ENCODE assay signal across 8 mouse cellular contexts in genomic region chr10:128890383-128891295, GRCm38 (mm10). TPM values are rescaled to one million over a fixed set of nuclear protein-coding genes. Genes with fewer than 3 reads are reported as not detected.
DNase-seq lines count a peak whose midpoint lies in the region; ATAC-seq and TF ChIP-seq lines count a peak whose summit lies in the region.

No protein-coding gene starts in this region.

- no peaks in the 10 kb centered on the region for H3K27me3 ChIP-seq in cerebellum, adult 2 months (ENCODE audit: control insufficient read depth, insufficient read depth, low read length)
- peaks cover 28% of the 10 kb centered on the region for H3K27me3 ChIP-seq in forebrain, embryonic 10.5 days (ENCODE audit: poor library complexity, severe bottlenecking)
- H3K27me3 ChIP-seq in limb, embryonic 12.5 days: no peaks in the 10 kb centered on the region; the same call in 1 of the 2 replicates
- H3K27me3 ChIP-seq in neural tube, embryonic 14.5 days (ENCODE audit: control insufficient read depth, insufficient read depth, low read length): no peaks in the 10 kb centered on the region

- H3K36me3 ChIP-seq in forebrain, embryonic 10.5 days (replicated peaks): peaks cover 25% of the 10 kb centered on the region
- H3K36me3 ChIP-seq in limb, embryonic 12.5 days: peaks cover 26% of the 10 kb centered on the region
- peaks cover 11% of the 10 kb centered on the region; the same call in 1 of the 2 replicates for H3K36me3 ChIP-seq in neural tube, embryonic 14.5 days (ENCODE audit: control insufficient read depth, insufficient read depth, low read length)

- H3K9me3 ChIP-seq in forebrain, embryonic 10.5 days: no peaks in the 10 kb centered on the region
- H3K9me3 ChIP-seq in limb, embryonic 12.5 days: no peaks in the 10 kb centered on the region
- H3K9me3 ChIP-seq in neural tube, embryonic 14.5 days (ENCODE audit: control insufficient read depth, low read length): no peaks in the 10 kb centered on the region

- 0 out of 2 replicates have a peak, but pooled peaks cover 3% of the 10 kb centered on the region for H3K4me1 ChIP-seq in cerebellum, adult 2 months (ENCODE audit: control insufficient read depth, insufficient read depth, low read length)
- peaks cover 55% of the 10 kb centered on the region for H3K4me1 ChIP-seq in forebrain, embryonic 10.5 days
- H3K4me1 ChIP-seq in limb, embryonic 12.5 days (replicated peaks): peaks cover 43% of the 10 kb centered on the region
- peaks cover 17% of the 10 kb centered on the region for H3K4me1 ChIP-seq in neural tube, embryonic 14.5 days (ENCODE audit: control insufficient read depth, insufficient read depth, low read length)

- TF ChIP-seq POLR2A in cerebellum, adult 2 months (IDR thresholded peaks at IDR 0.05; ENCODE audit: borderline replicate concordance, insufficient read depth, low read length): no peak

- peak overlapping the region; percentile 41 for H3K4me3 ChIP-seq in cerebellum, adult 2 months (replicated peaks; ENCODE audit: insufficient read depth, low read depth, low read length)
- peak overlapping the region; percentile 89 for H3K4me3 ChIP-seq in forebrain, embryonic 10.5 days
- H3K4me3 ChIP-seq in limb, embryonic 12.5 days (replicated peaks): peak overlapping the region; percentile 87
- H3K4me3 ChIP-seq in neural tube, embryonic 14.5 days (ENCODE audit: low read depth, low read length): peak overlapping the region; percentile 81

- peak overlapping the region; percentile 86 for H3K9ac ChIP-seq in limb, embryonic 12.5 days (replicated peaks)
- peak overlapping the region; percentile 80 for H3K9ac ChIP-seq in neural tube, embryonic 14.5 days (replicated peaks; ENCODE audit: low read depth, low read length)

- H3K27ac ChIP-seq in cerebellum, adult 2 months (ENCODE audit: insufficient read depth, low read length): no peak overlapping the region
- H3K27ac ChIP-seq in forebrain, embryonic 10.5 days: peak overlapping the region; percentile 93
- peak overlapping the region; percentile 97 for H3K27ac ChIP-seq in limb, embryonic 12.5 days
- H3K27ac ChIP-seq in neural tube, embryonic 14.5 days (ENCODE audit: low read depth, low read length): peak overlapping the region; percentile 90

- no peak for TF ChIP-seq CTCF in cerebellum, adult 2 months (IDR thresholded peaks at IDR 0.05; ENCODE audit: borderline replicate concordance, insufficient read depth, low read depth, low read length)

- peak overlapping the region; percentile 86 for H3K4me2 ChIP-seq in limb, embryonic 12.5 days
- H3K4me2 ChIP-seq in neural tube, embryonic 14.5 days (ENCODE audit: low read depth, low read length): peak overlapping the region; percentile 71

- WGBS in cerebellum, adult 2 months: 3% methylated on average over 40 of the region's 40 CpGs
- WGBS in forebrain, embryonic 10.5 days: under 1% methylated on average over 40 of the region's 40 CpGs
- under 1% methylated on average over 40 of the region's 40 CpGs for WGBS in limb, embryonic 12.5 days
- under 1% methylated on average over 40 of the region's 40 CpGs for WGBS in neural tube, embryonic 14.5 days

- ATAC-seq in limb, embryonic 12.5 days (ENCODE audit: insufficient number of reproducible peaks, insufficient read depth, low FRiP score, low TSS enrichment, low read depth): peak; percentile 6; the same call in 1 of the 2 replicates
- ATAC-seq in neural tube, embryonic 14.5 days (ENCODE audit: low read depth): no peak

- no peak for DNase-seq in cerebellum, adult 2 months
- DNase-seq in cerebellum, adult 11 months: no peak
- peak; percentile 36 for DNase-seq in CD4-positive helper T cell, adult 2 months (ENCODE audit: low read depth, low spot score)
- peak; percentile 40 for DNase-seq in forebrain, embryonic 10.5 days (ENCODE audit: extremely low spot score, low spot score)
- DNase-seq in layer of hippocampus, adult 9-10 months (ENCODE audit: low spot score): no peak
- DNase-seq in cerebellum, adult 8-10 months: no peak

RNA-seq across cellular contexts. Expression of gene Gdf11, which starts 0.9 kb away (rescaled TPM):
- 13.6 and 14.8 TPM in 2 replicates for polyA plus RNA-seq in cerebellum, adult 2 months (2012; rRNA removed)
- 9.7 and 10.7 TPM in 2 replicates for polyA plus RNA-seq in forebrain, embryonic 10.5 days (2016; fragmentation: Nextera tagmentation; extraction: Ambion mirVana)
- polyA plus RNA-seq in limb, embryonic 12.5 days (2016; fragmentation: Nextera tagmentation; extraction: Ambion mirVana): 15.2 and 20.7 TPM in 2 replicates
- 8.2 and 8.6 TPM in 2 replicates for polyA plus RNA-seq in neural tube, embryonic 14.5 days (2014; fragmentation: Nextera tagmentation; extraction: Ambion mirVana)

RNA-seq across cellular contexts. Expression of gene Cd63, which starts 10.2 kb away (rescaled TPM):
- polyA plus RNA-seq in cerebellum, adult 2 months (2012; rRNA removed): 108 and 110 TPM in 2 replicates
- 179 and 184 TPM in 2 replicates for polyA plus RNA-seq in forebrain, embryonic 10.5 days (2016; fragmentation: Nextera tagmentation; extraction: Ambion mirVana)
- polyA plus RNA-seq in limb, embryonic 12.5 days (2016; fragmentation: Nextera tagmentation; extraction: Ambion mirVana): 522 and 547 TPM in 2 replicates
- polyA plus RNA-seq in neural tube, embryonic 14.5 days (2014; fragmentation: Nextera tagmentation; extraction: Ambion mirVana): 146 and 210 TPM in 2 replicates

RNA-seq across cellular contexts. Expression of gene Rdh5, which starts 32.0 kb away (rescaled TPM):
- 37.0 and 45.7 TPM in 2 replicates for polyA plus RNA-seq in cerebellum, adult 2 months (2012; rRNA removed)
- 11.0 and 12.8 TPM in 2 replicates for polyA plus RNA-seq in forebrain, embryonic 10.5 days (2016; fragmentation: Nextera tagmentation; extraction: Ambion mirVana)
- polyA plus RNA-seq in limb, embryonic 12.5 days (2016; fragmentation: Nextera tagmentation; extraction: Ambion mirVana): 9.3 and 11.4 TPM in 2 replicates
- 18.4 and 19.7 TPM in 2 replicates for polyA plus RNA-seq in neural tube, embryonic 14.5 days (2014; fragmentation: Nextera tagmentation; extraction: Ambion mirVana)

RNA-seq across cellular contexts. Expression of gene Bloc1s1, which starts 33.2 kb away (rescaled TPM):
- polyA plus RNA-seq in cerebellum, adult 2 months (2012; rRNA removed): 350 and 357 TPM in 2 replicates
- polyA plus RNA-seq in forebrain, embryonic 10.5 days (2016; fragmentation: Nextera tagmentation; extraction: Ambion mirVana): 166 and 178 TPM in 2 replicates
- polyA plus RNA-seq in limb, embryonic 12.5 days (2016; fragmentation: Nextera tagmentation; extraction: Ambion mirVana): 197 and 202 TPM in 2 replicates
- 258 and 280 TPM in 2 replicates for polyA plus RNA-seq in neural tube, embryonic 14.5 days (2014; fragmentation: Nextera tagmentation; extraction: Ambion mirVana)

RNA-seq across cellular contexts. Expression of gene Itga7, which starts 43.0 kb away (rescaled TPM):
- 96.2 and 106 TPM in 2 replicates for polyA plus RNA-seq in cerebellum, adult 2 months (2012; rRNA removed)
- 0.15 and 0.36 TPM in 2 replicates for polyA plus RNA-seq in forebrain, embryonic 10.5 days (2016; fragmentation: Nextera tagmentation; extraction: Ambion mirVana)
- 1.3 and 1.7 TPM in 2 replicates for polyA plus RNA-seq in limb, embryonic 12.5 days (2016; fragmentation: Nextera tagmentation; extraction: Ambion mirVana)
- polyA plus RNA-seq in neural tube, embryonic 14.5 days (2014; fragmentation: Nextera tagmentation; extraction: Ambion mirVana): 3.3 and 10.3 TPM in 2 replicates

Comparison
In these comparisons a context has a peak if more than half of its experiments do, and no peak if none do; other contexts are left out.
1. DNase-seq: peak in CD4-positive helper T cell, adult 2 months (single experiment) and forebrain, embryonic 10.5 days (single experiment); none in cerebellum, adult 2 months (0 of 2), cerebellum, adult 11 months (single experiment), layer of hippocampus, adult 9-10 months (single experiment) and cerebellum, adult 8-10 months (single experiment).
2. Peak in every context shown above with its lines, with median percentiles within 50 percentile points of each other: H3K4me3 ChIP-seq.